Mouse (Mus musculus): ENCODE measurements at regions not wholly inside any gene's neighbourhood (a gene's known extent, or its start where the extent isn't known, plus 50 kb on each side); places are given as distances from the start of the nearest gene placed in this dataset.

DNA sequence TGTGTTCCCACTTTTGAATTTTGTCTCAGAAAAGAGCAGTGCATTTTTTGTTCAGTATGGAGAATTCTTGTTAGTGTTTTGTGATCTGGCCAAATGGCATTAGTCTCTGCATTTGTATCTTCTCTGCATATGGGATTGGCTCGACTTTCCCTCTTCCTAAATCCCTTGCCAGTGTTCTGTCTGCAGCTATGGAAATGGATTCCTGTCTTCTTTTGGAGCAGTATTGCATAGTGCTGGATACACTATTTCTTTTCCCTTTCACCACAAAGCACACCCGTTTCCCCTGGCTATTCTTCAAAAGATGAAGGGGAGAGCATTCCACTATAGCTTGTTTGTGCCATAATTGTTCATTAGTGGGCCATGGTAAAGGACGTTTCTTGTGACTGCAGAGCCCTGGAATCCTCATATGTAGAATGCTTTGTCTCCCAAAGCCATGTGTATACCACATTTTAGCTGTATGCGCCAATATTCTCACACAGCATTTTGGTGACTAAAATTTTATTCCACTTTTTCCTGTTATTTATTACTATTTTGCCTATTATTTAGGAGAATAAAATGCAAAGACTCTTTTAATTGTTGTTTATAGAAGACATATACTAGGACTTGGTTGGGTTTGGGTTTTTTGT is 197.8 kb downstream of the Hs3st1 start:
- no peak for DNase-seq

GRCm38 (mm10) chr5:39537044-39537443 is 218.2 kb downstream of the Hs3st1 start:
- no peak for DNase-seq

DNA sequence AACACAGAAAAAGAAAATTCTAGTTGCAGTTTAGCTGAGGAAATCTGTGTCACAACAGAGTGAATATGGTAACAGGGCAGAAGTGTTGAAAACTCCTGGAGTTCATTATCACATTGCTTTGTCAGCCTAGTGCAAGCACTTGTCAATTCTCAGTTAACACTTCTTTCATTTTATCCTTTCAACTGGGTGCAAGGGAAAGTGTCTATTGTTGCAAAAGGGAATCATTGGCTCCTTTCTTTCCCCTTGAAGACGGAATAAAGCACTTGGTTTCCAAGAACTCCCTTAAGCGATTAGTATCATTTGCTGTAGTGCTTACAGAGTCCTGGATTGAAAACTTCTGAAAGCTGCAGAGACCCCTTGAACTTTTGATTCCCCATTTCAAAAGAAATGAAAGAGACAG is 218.9 kb downstream of the Hs3st1 start:
- no peak for DNase-seq

DNA sequence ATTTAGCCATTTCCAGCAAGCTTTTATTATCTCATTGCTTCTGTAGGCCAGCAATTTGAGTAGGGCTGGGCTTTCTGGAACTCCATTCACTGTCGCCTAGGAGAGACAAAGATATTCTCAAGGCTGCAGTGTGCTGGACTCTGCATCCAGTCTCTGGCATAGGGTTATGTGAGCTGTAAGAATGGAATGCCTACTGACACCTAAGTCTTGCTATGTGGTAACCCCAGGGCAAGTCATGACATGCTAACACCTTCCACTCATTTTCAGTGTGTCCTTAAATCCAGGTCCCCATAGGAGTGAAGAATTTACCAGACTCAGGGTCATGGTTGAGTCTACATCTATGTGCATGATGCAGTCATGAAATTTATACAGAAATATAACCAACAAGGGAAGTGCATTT is 245.0 kb downstream of the Hs3st1 start:
- DNase-seq: no peak

GRCm38 (mm10) chr5:39482756-39483155 is 272.5 kb downstream of the Hs3st1 start:
- peak; percentile 1 for DNase-seq

DNA sequence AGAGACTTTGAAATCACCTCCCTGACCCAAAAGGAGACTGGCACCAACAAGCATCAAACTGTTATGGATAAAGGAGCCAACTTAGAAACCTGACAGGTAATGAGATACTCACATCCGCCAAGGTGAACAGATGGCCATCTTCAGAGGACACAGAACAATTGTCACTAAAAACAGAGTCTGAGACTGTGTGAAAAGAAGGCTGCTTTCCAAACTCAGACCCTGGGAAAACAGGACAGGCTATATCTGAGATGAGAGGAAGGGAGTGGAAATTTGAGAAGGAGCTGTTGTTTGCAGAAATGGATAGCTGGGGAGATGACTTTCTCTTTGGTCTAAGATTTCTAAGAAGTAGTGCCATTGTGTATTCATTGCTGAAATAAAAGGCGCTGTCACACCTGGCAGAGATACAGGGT is 297.2 kb downstream of the Hs3st1 start:
- no peak for DNase-seq

DNA sequence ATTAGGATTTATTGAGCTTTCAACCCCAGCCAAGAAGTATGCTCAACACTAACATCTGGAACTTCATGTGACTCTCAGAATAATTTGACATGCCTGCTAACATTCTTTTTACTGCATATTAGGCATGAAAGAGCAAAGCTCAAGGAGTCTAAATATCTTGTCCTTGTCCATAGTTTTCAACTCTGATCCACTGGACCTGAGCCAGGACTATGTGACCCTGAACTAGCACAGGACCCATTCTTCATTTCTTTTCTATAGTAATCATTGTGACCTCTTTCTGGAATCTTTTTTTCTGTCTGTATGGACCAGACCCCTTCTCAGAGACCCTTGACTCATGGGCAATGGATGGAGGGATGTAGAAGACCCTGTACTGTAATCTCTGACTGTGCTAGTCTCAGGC is 301.6 kb downstream of the Hs3st1 start:
- no peak for DNase-seq

DNA sequence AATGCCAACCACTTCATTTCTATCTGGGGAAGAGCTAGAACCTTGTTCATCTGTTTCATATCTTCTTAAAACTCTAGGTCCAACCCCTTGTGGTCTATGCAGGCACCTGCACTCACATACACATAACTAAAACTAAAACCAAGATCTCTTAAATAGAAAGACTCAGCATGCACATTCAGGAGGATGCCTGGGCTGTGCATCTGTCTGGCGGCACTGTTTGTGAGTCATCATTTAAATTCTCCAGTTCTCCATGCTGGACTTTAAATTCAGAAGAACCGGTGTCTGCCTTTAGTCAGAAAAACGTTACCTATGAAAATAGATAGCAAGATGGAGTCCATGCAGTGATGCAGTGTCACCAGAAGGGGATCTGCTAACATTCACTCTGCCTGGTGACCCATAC is 314.5 kb downstream of the Hs3st1 start:
- no peak for DNase-seq

GRCm38 (mm10) chr5:39437463-39438201 is 317.6 kb downstream of the Hs3st1 start:
- peak; percentile 72 for DNase-seq

- DNase-seq: peak; percentile 6
These were observed 329.2 kb downstream of the Hs3st1 start for GRCm38 (mm10) chr5:39426053-39426452.

DNA sequence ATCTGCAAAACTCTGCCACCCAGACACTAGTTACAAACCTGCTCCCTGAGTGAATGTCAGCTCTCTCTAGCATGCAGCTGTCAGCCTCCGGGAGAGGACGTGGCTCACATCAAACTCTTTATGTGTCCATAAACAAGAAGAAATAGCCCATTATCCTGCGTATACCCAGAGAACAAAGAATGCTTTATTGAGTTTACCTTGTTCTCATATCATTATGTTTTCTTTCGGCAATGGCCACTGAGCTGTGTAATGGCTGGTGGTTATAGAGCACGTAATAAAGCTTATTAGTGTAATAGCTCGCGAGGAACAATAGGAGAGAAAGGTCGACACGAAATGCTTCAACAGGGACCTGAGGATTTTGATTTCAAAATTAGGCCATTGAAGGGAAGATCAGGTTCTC is 331.6 kb downstream of the Hs3st1 start:
- DNase-seq: no peak

- DNase-seq: no peak
These were observed 336.5 kb downstream of the Hs3st1 start for GRCm38 (mm10) chr5:39418795-39419194.

GRCm38 (mm10) chr5:39417845-39418154 is 337.5 kb downstream of the Hs3st1 start:
- DNase-seq: no peak

GRCm38 (mm10) chr5:39417121-39417844 is 338.0 kb downstream of the Hs3st1 start:
- no peak for DNase-seq

DNA sequence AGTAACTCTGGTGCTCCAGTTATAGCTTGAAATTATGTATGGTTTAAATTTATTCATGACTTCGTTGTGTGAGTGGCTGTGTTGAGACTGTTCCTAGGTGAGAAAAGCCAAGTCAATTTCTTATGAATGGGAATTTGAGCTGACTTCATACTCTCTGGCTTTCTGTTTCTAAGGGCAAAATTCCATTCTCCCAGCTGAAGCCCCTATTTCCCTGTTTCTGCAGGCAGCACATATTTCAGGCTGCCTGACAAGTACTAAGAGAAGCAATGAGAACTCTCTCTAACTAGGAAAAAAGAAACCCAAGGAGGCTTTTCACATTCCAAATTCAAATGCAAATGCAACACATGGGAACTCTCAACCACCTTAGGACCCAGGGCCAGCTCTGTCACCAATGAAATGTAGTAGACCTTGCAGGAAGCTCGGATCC is 338.7 kb downstream of the Hs3st1 start:
- no peak for DNase-seq

DNA sequence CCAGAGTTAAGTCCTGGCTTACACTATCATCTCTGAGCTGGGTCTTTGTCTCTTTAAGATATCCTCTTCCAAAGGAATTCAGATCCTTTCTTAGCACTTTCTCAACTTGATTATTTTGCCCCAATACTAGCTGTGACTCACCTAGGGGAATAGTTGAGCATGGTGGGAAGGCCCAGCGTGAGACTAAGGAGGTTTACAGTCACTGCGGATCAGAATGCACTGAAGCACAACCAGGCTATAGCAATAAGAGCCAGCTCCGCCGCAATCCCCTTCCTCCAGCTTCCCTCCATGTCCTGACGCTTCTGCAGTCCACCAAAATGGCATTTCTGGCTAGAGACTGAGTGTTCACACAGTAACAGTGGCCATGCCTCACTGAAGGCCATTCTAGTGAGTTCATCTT is 342.5 kb downstream of the Hs3st1 start:
- DNase-seq: no peak

DNA sequence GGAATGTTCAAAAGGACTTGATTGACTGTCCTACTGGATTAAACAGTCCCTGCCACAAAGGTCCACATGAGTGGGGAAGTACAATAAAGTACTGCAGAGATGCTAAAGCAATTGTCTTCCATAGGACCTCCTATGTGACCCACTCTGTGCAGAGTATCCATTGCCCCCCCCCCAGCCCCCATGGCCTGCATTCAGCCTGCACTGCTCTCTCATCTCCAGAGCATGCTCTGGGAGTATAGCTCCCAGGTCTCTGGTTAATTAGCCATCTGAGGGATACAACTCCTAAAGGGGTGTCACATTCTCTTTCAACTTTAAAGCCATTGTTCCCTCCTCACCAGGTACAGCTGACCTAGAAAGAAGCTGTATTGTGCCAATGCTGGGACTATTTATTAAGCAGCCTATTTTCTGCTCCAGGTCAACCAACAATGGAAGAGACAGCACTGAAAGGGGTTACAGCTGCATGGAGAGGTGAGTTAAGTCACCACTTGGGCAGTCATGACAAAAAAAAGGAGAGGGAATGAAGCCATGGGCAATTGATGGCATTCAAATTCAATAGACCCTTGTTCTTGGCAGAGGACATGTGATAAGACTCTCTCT is 364.8 kb downstream of the Hs3st1 start:
- DNase-seq: no peak

GRCm38 (mm10) chr5:39384410-39384809 is 370.9 kb downstream of the Hs3st1 start:
- DNase-seq: no peak

GRCm38 (mm10) chr5:39374199-39374598 is 381.1 kb downstream of the Hs3st1 start:
- DNase-seq: no peak

GRCm38 (mm10) chr5:39348680-39349079 is 406.6 kb downstream of the Hs3st1 start:
- DNase-seq: no peak

- no peak for DNase-seq
These were observed 408.3 kb downstream of the Hs3st1 start for GRCm38 (mm10) chr5:39347019-39347418.

GRCm38 (mm10) chr5:39337917-39338316 is 417.4 kb downstream of the Hs3st1 start:
- DNase-seq: no peak

GRCm38 (mm10) chr5:39336484-39336985 is 418.7 kb downstream of the Hs3st1 start:
- no peak for DNase-seq

GRCm38 (mm10) chr5:39335321-39335720 is 420.0 kb downstream of the Hs3st1 start:
- no peak for DNase-seq
